Mouse (Mus musculus) naive thymus-derived CD4-positive, alpha-beta T cell, adult 2 months (primary cell): ENCODE measurements at regions not wholly inside any gene's neighbourhood (a gene's known extent, or its start where the extent isn't known, plus 50 kb on each side); places are given as distances from the start of the nearest gene placed in this dataset.

Experiments used
- DNase-seq: peaks from one replicate; pipeline ENCODE4 v3.0.0-alpha.2; 2011; ENCODE audit warnings: low read depth

- DNase-seq: no peak
Observed at GRCm38 (mm10) chr12:118540336-118540735, 239.1 kb upstream of the Sp4 start.

- DNase-seq: no peak
Observed at GRCm38 (mm10) chr12:118530514-118530913, 229.3 kb upstream of the Sp4 start.

GRCm38 (mm10) chr12:118529428-118530361 lies 228.5 kb upstream of the Sp4 start:
- no peak for DNase-seq

GRCm38 (mm10) chr12:118521770-118522169 lies 220.5 kb upstream of the Sp4 start:
- DNase-seq: no peak

GRCm38 (mm10) chr12:118521329-118521728 lies 220.1 kb upstream of the Sp4 start:
- no peak for DNase-seq

DNA sequence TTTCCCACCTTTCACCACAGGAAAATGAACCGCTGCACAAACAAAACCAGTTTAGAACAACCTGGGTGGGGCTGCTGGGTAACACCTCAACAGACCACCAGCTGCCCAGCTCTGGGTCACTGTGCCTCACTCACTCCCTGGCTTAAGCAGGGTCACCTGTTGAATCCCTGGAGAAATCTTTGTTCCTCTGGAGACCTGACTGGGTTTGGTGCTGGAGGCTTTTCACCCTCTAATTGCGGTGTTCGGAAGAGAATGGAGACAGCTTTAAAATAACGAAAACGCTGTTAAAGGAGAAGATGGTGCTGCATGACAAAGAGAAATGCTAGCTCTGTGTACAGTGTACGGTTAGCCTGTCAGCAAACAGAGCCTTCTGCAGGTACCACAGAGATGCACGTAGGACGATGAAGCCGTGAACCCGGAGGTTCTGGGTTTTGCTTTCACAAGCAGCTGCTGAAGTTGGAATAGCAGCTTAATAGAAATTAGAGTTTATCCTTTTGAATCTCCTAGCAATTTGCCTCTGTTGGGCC lies 218.6 kb upstream of the Sp4 start:
- DNase-seq: no peak

- no peak for DNase-seq
Observed at GRCm38 (mm10) chr12:118510989-118511388, 209.7 kb upstream of the Sp4 start.

GRCm38 (mm10) chr12:118508972-118509917 lies 208.0 kb upstream of the Sp4 start:
- no peak for DNase-seq

DNA sequence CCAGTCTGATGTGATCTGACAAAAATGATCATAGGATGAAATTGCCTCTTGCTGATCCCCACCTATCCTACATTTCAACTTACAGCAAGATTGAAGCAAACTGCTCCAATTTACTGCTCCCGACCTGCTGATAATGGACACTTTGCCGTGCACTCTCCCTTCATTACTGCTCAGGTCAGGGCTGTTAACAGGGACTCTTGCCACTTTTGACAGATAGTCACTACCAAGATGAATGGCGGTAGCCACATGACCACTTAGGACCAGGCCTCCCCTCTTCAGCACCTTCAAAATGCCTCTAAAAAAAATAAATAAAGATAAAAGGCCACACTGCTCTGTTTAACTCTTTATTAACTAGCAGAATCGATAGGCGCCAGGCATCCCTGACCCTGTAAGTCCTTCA lies 199.2 kb upstream of the Sp4 start:
- no peak for DNase-seq

DNA sequence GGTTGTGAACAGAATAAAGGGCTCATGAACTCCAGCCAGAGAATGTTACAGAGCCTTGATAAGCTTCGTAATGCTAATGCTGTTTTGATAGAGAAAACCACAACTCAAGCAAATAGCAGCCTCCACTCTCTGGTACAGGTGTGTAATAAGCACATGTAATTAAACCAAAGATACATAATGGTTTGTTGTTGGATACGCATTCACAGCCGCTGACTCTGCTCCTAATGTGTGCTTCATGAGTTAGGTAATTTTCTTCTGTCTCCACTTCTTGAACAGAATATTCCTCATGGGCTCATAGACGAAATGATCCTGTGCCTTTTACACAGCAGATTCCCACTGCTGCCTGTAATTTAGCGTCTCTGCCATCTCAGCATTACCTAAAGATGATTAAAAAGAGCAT lies 186.8 kb upstream of the Sp4 start:
- no peak for DNase-seq

DNA sequence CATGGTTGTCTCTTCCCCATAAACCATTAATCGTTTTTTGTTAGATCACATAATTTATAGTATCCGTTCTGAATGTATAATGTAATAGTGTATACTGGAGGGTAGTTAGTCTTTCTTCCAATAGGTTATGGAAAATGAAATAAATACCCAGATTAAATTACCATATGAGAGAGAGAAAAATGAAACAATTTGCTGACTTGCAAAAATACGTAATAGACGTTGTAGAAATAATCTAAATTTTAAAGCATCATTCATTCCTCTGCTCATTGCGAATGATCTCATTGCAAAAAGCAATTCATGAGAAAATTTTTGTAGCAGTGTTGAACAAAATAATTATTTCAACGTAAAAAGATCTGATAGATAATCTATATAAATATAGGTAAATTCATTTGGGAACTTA lies 185.2 kb upstream of the Sp4 start:
- DNase-seq: no peak

GRCm38 (mm10) chr12:118481347-118481746 lies 180.1 kb upstream of the Sp4 start:
- no peak for DNase-seq

DNA sequence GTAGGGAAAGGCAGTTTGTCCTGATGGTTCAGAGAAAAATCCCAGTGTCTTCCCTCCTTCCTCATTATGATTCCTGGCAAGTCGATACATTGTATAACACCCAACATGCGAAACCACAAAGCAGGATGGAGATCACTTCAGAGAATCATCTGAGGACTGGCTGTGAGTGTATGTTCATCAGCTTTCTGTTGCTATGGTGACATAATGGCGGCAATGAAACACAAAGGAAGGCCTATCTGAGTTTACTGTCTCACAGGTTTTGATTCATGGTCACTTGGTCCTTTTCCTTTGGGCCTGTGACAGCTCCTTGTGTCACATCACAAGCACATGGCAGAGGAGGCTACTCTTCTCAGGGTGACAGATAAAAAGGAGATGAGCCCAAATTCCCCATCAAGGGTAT lies 173.5 kb upstream of the Sp4 start:
- DNase-seq: no peak

DNA sequence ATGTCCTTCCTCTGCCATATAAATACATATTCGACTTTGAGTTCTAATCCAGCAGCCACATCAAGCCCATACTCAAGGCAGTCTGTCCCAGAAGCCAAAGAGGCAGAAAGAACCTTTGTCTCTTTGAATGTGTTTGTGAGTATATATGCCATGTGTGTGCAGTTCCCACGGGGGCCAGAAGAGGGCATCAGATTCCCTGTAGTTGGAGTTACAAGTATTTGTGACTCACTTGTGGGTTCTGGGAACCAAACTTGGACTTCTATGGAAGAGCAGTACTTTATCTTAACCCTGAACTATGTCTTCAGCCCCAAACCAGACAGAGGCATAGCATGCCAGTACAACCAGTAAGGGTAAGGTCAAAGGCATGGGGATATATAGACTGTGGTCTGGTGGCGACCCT lies 165.6 kb upstream of the Sp4 start:
- no peak for DNase-seq

- peak; percentile 37 for DNase-seq
Observed at GRCm38 (mm10) chr12:118457493-118458408, 156.5 kb upstream of the Sp4 start.

- peak; percentile 59 for DNase-seq
Observed at GRCm38 (mm10) chr12:118455609-118456008, 154.4 kb upstream of the Sp4 start.

- no peak for DNase-seq
Observed at GRCm38 (mm10) chr12:118439626-118440025, 138.4 kb upstream of the Sp4 start.

DNA sequence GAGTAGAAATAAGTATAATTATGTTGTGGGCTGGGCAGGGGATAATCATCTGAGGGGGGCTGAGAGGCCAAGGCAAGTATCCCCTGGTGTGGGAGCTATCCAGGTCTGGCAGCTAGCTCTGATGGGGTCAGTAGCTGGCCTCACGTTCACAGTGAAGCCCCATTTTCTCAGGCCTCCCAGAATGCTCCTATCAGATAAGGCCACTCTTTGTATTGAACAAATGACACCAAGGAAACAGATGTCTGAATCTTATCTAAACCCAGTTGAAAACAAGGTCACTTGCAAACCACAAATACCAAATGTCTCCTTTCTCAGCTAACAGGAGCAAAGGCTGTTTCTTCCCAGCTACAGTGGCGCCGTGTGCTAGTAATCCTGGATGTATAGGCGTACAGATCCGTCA lies 137.6 kb upstream of the Sp4 start:
- no peak for DNase-seq

- DNase-seq: no peak
Observed at GRCm38 (mm10) chr12:118432703-118433102, 131.5 kb upstream of the Sp4 start.

GRCm38 (mm10) chr12:118428384-118428783 lies 127.1 kb upstream of the Sp4 start:
- peak; percentile 44 for DNase-seq

DNA sequence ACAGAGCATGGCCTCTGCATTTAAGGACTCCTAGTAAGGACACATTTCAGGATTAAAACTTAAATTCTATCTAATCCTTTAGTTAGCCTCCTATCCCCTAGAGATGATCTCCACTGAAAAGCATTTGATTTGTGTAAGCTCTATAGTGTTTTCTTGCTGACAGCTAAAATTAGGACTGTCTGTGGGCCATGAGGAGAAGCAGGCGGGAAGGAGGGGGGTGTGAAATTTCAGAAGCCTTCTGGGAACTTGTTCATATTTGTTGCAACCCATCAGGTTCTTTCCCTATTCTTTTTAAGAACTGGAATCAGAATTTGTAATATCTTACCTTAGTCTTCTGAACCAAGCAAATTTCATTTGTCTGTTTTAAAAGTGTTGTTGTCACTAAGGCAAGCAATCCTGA lies 114.7 kb upstream of the Sp4 start:
- no peak for DNase-seq
